Mouse (Mus musculus) stomach, postnatal 0 days (tissue): Measurements from ENCODE around the gene Mctp1.

Experiments
- CTCF ChIP-seq: IDR thresholded peaks from 2 replicates; pipeline ENCODE4 v1.5.1; 2016; ENCODE audit warnings: antibody characterized with exemption, low read depth, mild to moderate bottlenecking, moderate library complexity
- EP300 ChIP-seq: optimal IDR thresholded peaks from 2 replicates; pipeline ENCODE3; 2016; ENCODE audit warnings: antibody characterized with exemption

DNA sequence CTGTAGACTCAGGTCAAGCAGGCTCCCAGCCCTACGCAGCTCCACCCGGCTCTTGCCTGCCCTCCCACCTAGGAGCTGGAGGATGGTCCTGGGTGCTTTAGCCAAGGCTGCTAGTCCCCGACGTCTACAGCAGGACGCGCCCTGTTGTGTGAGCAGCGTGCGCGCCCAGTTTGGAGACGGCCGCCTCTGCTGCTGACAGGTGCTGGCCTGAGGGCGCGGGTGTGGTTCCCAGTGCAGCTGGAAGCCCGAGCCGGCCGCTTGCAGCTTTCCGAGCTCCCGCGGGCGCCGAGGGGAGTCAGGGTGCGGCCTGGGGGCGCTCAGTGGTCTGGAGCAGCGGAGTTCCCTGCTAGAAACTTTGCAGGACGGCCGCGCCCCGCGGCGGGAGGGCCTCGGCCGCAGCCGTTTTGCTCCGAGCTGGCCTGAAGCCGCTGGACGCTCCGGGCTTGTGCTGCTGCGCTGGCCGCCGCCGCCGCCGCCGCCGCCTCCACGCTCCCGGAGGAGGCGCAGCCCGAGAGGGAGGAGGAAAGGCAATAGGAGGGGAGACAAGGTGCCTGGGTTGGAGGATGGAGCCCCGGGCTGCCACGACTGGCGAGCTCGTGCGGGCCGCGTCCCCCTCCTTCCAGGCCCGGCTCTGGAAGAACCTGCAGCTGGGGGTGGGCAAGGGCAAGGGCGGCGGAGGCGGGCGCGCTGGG, at the start of gene Mctp1:
- TF ChIP-seq EP300 (no peak), CTCF (peak; percentile 14; the same call in 1 of the 2 replicates)
